Mouse (Mus musculus) layer of hippocampus, postnatal 25 days (tissue): ENCODE data around the gene Pqbp1. TPM values are rescaled to one million over a fixed set of nuclear protein-coding genes. Genes with fewer than 3 reads are reported as not detected.
"Not testable (repeated sequence)": the region's sequence is repeated elsewhere in the genome, so short reads cannot be mapped to it uniquely, and the experiment has no call there.

Experiments used
- DNase-seq, 2 experiments: peaks; one replicate each; pipeline ENCODE4 v3.0.0; 2022; ENCODE audit warnings: mixed read lengths in 2 of 2, low spot score in 1 of 2; ENCODE audit errors: extremely low spot score in 1 of 2
- total RNA-seq, 2 experiments: library from RNA; stranded (reverse); gene quantifications; 2 replicates each; pipeline ENCODE4 v1.2.3; 2021

The Pqbp1 gene
- 10 to 100 TPM; 78.1 to 93.2 TPM for total RNA-seq

- peak; percentile 56 to 67 for DNase-seq
Measured at GRCm38 (mm10) chrX:7898880-7899874, at the start of gene Pqbp1, which contains the start of gene Timm17b. Gene Pqbp1, minus strand, starts transcription at chrX:7899269. Gene Timm17b, plus strand, starts transcription at chrX:7899357.

GRCm38 (mm10) chrX:7947900-7948492 is 48.9 kb upstream of the Pqbp1 start:
- peak; percentile 70 to 82 for DNase-seq

GRCm38 (mm10) chrX:7947108-7947899 is 48.2 kb upstream of the Pqbp1 start, which contains the start of gene Hdac6:
Gene Hdac6, minus strand, starts transcription at chrX:7947889.
- DNase-seq: no peak

- no peak for DNase-seq
Measured at GRCm38 (mm10) chrX:7945618-7946017, 46.5 kb upstream of the Pqbp1 start.

GRCm38 (mm10) chrX:7937667-7938066 is 38.6 kb upstream of the Pqbp1 start:
- DNase-seq: no peak

- DNase-seq: no peak
Measured at GRCm38 (mm10) chrX:7936874-7937273, 37.8 kb upstream of the Pqbp1 start.

- no peak for DNase-seq
Measured at GRCm38 (mm10) chrX:7928270-7928790, 29.3 kb upstream of the Pqbp1 start, which contains the start of gene Eras. Gene Eras, minus strand, starts transcription at chrX:7928607.

GRCm38 (mm10) chrX:7927116-7927515 is 28.0 kb upstream of the Pqbp1 start:
- no peak for DNase-seq

GRCm38 (mm10) chrX:7926266-7926665 is 27.2 kb upstream of the Pqbp1 start:
- no peak for DNase-seq

GRCm38 (mm10) chrX:7922032-7922431 is 23.0 kb upstream of the Pqbp1 start:
- DNase-seq: no peak

- DNase-seq: peak in 1 of 2 experiments; percentile 41
Measured at GRCm38 (mm10) chrX:7919601-7920383, 20.7 kb upstream of the Pqbp1 start, which contains the start of gene Pcsk1n. Gene Pcsk1n, plus strand, starts transcription at chrX:7919822.

- not testable (repeated sequence) for DNase-seq
Measured at GRCm38 (mm10) chrX:7917960-7918359, 18.9 kb upstream of the Pqbp1 start.

- DNase-seq: not testable (repeated sequence)
Measured at GRCm38 (mm10) chrX:7915669-7916068, 16.6 kb upstream of the Pqbp1 start.

- DNase-seq: no peak
Measured at GRCm38 (mm10) chrX:7910473-7910872, 11.4 kb upstream of the Pqbp1 start.

GRCm38 (mm10) chrX:7909242-7909641 is 10.2 kb upstream of the Pqbp1 start, which contains the start of gene Gm10490:
Gene Gm10490, plus strand, starts transcription at chrX:7909542.
- DNase-seq: not testable (repeated sequence)

- no peak for DNase-seq
Measured at GRCm38 (mm10) chrX:7907735-7908134, 8.7 kb upstream of the Pqbp1 start, which contains the start of gene Gm10491. Gene Gm10491, minus strand, starts transcription at chrX:7907835.

GRCm38 (mm10) chrX:7904441-7904840 is 5.4 kb upstream of the Pqbp1 start:
- DNase-seq: no peak

GRCm38 (mm10) chrX:7898211-7898610 is 858 bp downstream of the Pqbp1 start:
- DNase-seq: no peak
